Mouse (Mus musculus) liver, embryonic 16.5 days (tissue): ENCODE results near the gene Snx14. TPM values are rescaled to one million over a fixed set of nuclear protein-coding genes. Genes with fewer than 3 reads are reported as not detected.

Experiments
- ATAC-seq: fragments of 200-750 bp; cut with Nextera tagmentation; 2 replicates; pipeline ENCODE4 v1.8.0; 2017; ENCODE audit warnings: low read depth, mild to moderate bottlenecking, moderate number of reproducible peaks, moderate library complexity
- H3K27ac ChIP-seq: fragments of 300-500 bp; sonication (generic); 2 replicates; pipeline ENCODE4 v1.5.1; 2014; ENCODE audit warnings: mild to moderate bottlenecking, low read length
- H3K27me3 ChIP-seq: fragments of 300-500 bp; sonication (generic); 2 replicates; pipeline ENCODE4 v1.6.1; 2014; ENCODE audit warnings: low read depth, low read length, mixed read lengths; ENCODE audit not compliant: control insufficient read depth, insufficient read depth
- H3K36me3 ChIP-seq: fragments of 300-500 bp; sonication (generic); 2 replicates; pipeline ENCODE4 v1.6.1; 2014; ENCODE audit warnings: mild to moderate bottlenecking; ENCODE audit not compliant: control insufficient read depth, insufficient read depth
- H3K4me1 ChIP-seq: fragments of 300-500 bp; sonication (generic); 2 replicates; pipeline ENCODE4 v1.6.1; 2014; ENCODE audit warnings: low read depth, low read length, mixed read lengths; ENCODE audit not compliant: control insufficient read depth
- H3K4me2 ChIP-seq: fragments of 300-500 bp; sonication (generic); 2 replicates; pipeline ENCODE4 v1.6.1; 2014; ENCODE audit warnings: low read depth, low read length, mixed read lengths
- H3K4me3 ChIP-seq: fragments of 300-500 bp; sonication (generic); 2 replicates; pipeline ENCODE4 v1.5.1; 2014; ENCODE audit warnings: low read depth, mild to moderate bottlenecking, low read length
- H3K9ac ChIP-seq: fragments of 300-500 bp; sonication (generic); 2 replicates; pipeline ENCODE4 v1.6.1; 2014; ENCODE audit warnings: low read depth, low read length
- H3K9me3 ChIP-seq: fragments of 300-500 bp; sonication (generic); replicated peaks from 2 replicates; pipeline ENCODE4 v1.6.1; 2016; ENCODE audit warnings: low read length; ENCODE audit not compliant: control insufficient read depth
- WGBS: fragments of 180-500 bp; shearing (Covaris S2); extraction: QIAGEN DNeasy Blood & Tissue Kit; methylation state at CpG from one replicate; pipeline ENCODE4 v1.1.7; 2014; ENCODE audit not compliant: insufficient replicate concordance; 5-methylcytosine and 5-hydroxymethylcytosine counted together
- polyA plus RNA-seq: library from polyadenylated mRNA; unstranded; fragments of >200 nt; fragmentation: Nextera tagmentation; extraction: Ambion mirVana; gene quantifications from 2 replicates; pipeline ENCODE4 v1.2.1, GENCODE M21; 2015

The Snx14 gene
- polyA plus RNA-seq, 1 experiment from 2014 or later, result 12.3 TPM

- Histone ChIP-seq H3K4me3 (no peak overlapping the region), H3K9me3 (no peaks in the 10 kb centered on the region), H3K4me1 (no peaks in the 10 kb centered on the region; the same call in 1 of the 2 replicates), H3K9ac (no peak overlapping the region), H3K27me3 (no peaks in the 10 kb centered on the region), H3K27ac (peak overlapping the region; percentile 57), H3K4me2 (peak overlapping the region; percentile 17), H3K36me3 (no peaks in the 10 kb centered on the region; the same call in 1 of the 2 replicates)
- 0 out of 2 replicates have a peak, but pooled peaks have one; percentile 19 for ATAC-seq
- WGBS, result 52% methylated on average over 6 of the region's 6 CpGs
These were observed 34.2 kb downstream of the Snx14 start for GRCm38 (mm10) chr9:88404515-88404914.

GRCm38 (mm10) chr9:88404088-88404487 lies 34.7 kb downstream of the Snx14 start:
- Histone ChIP-seq H3K36me3 (no peaks in the 10 kb centered on the region), H3K9me3 (no peaks in the 10 kb centered on the region), H3K9ac (no peak overlapping the region), H3K27me3 (no peaks in the 10 kb centered on the region), H3K27ac (peak overlapping the region; percentile 57), H3K4me1 (no peaks in the 10 kb centered on the region; the same call in 1 of the 2 replicates), H3K4me3 (no peak overlapping the region), H3K4me2 (peak overlapping the region; percentile 17)
- peak; percentile 87 for ATAC-seq
- WGBS, result 25% methylated on average over 10 of the region's 10 CpGs

- WGBS, result 49% methylated on average over 1 of the region's 1 CpGs
- H3K4me1 ChIP-seq, result no peaks in the 10 kb centered on the region
- no peak overlapping the region for H3K4me2 ChIP-seq
- no peak overlapping the region for H3K4me3 ChIP-seq
- H3K9ac ChIP-seq, result no peak overlapping the region
- no peaks in the 10 kb centered on the region for H3K9me3 ChIP-seq
- H3K27ac ChIP-seq, result no peak overlapping the region
- no peaks in the 10 kb centered on the region for H3K36me3 ChIP-seq
- no peaks in the 10 kb centered on the region for H3K27me3 ChIP-seq
- ATAC-seq, result no peak
These were observed 40.3 kb downstream of the Snx14 start for GRCm38 (mm10) chr9:88398461-88398860.

GRCm38 (mm10) chr9:88394852-88395251 lies 43.9 kb downstream of the Snx14 start:
- H3K27ac ChIP-seq, result no peak overlapping the region
- no peak for ATAC-seq

GRCm38 (mm10) chr9:88388826-88389225 lies 49.9 kb downstream of the Snx14 start:
- H3K4me1 ChIP-seq, result no peaks in the 10 kb centered on the region
- no peaks in the 10 kb centered on the region for H3K36me3 ChIP-seq
- no peak overlapping the region for H3K4me2 ChIP-seq
- no peak overlapping the region for H3K9ac ChIP-seq
- WGBS, result 80% methylated on average over 5 of the region's 5 CpGs
- H3K4me3 ChIP-seq, result no peak overlapping the region
- H3K27ac ChIP-seq, result no peak overlapping the region
- no peak for ATAC-seq
- no peaks in the 10 kb centered on the region for H3K9me3 ChIP-seq
- H3K27me3 ChIP-seq, result no peaks in the 10 kb centered on the region

More at GRCm38 (mm10) chr9:88394852-88395251, 43.9 kb downstream of the Snx14 start:
- WGBS, result 75% methylated on average over 8 of the region's 8 CpGs
- no peak overlapping the region for H3K4me2 ChIP-seq
- H3K4me1 ChIP-seq, result no peaks in the 10 kb centered on the region
- no peaks in the 10 kb centered on the region for H3K9me3 ChIP-seq
- no peak overlapping the region for H3K9ac ChIP-seq
- no peak overlapping the region for H3K4me3 ChIP-seq
- H3K36me3 ChIP-seq, result no peaks in the 10 kb centered on the region
- no peaks in the 10 kb centered on the region for H3K27me3 ChIP-seq

GRCm38 (mm10) chr9:88380542-88380941 lies 58.2 kb downstream of the Snx14 start:
- Histone ChIP-seq H3K4me2 (no peak overlapping the region), H3K36me3 (no peaks in the 10 kb centered on the region; the same call in 1 of the 2 replicates), H3K9me3 (no peaks in the 10 kb centered on the region), H3K27me3 (no peaks in the 10 kb centered on the region), H3K4me1 (no peaks in the 10 kb centered on the region; the same call in 1 of the 2 replicates), H3K4me3 (no peak overlapping the region), H3K27ac (no peak overlapping the region), H3K9ac (no peak overlapping the region)
- WGBS, result 24% methylated on average over 1 of the region's 1 CpGs
- ATAC-seq, result no peak

GRCm38 (mm10) chr9:88380076-88380475 lies 58.7 kb downstream of the Snx14 start:
- Histone ChIP-seq H3K9me3 (no peaks in the 10 kb centered on the region), H3K4me1 (no peaks in the 10 kb centered on the region; the same call in 1 of the 2 replicates), H3K9ac (no peak overlapping the region), H3K4me3 (no peak overlapping the region), H3K4me2 (no peak overlapping the region), H3K27ac (no peak overlapping the region), H3K27me3 (no peaks in the 10 kb centered on the region), H3K36me3 (no peaks in the 10 kb centered on the region; the same call in 1 of the 2 replicates)
- 21% methylated on average over 7 of the region's 7 CpGs for WGBS
- ATAC-seq, result peak; percentile 50; the same call in 1 of the 2 replicates

- no peaks in the 10 kb centered on the region; the same call in 1 of the 2 replicates for H3K4me1 ChIP-seq
- WGBS, result 35% methylated on average over 3 of the region's 3 CpGs
- H3K9ac ChIP-seq, result no peak overlapping the region
- H3K4me3 ChIP-seq, result no peak overlapping the region
- H3K36me3 ChIP-seq, result no peaks in the 10 kb centered on the region; the same call in 1 of the 2 replicates
- no peaks in the 10 kb centered on the region for H3K9me3 ChIP-seq
- no peaks in the 10 kb centered on the region for H3K27me3 ChIP-seq
- no peak overlapping the region for H3K27ac ChIP-seq
- H3K4me2 ChIP-seq, result no peak overlapping the region
- ATAC-seq, result no peak
These were observed 59.7 kb downstream of the Snx14 start for GRCm38 (mm10) chr9:88379057-88379456.

GRCm38 (mm10) chr9:88377483-88377882 lies 61.3 kb downstream of the Snx14 start:
- no peak overlapping the region for H3K9ac ChIP-seq
- WGBS, result 52% methylated on average over 5 of the region's 5 CpGs
- H3K9me3 ChIP-seq, result no peaks in the 10 kb centered on the region
- no peak overlapping the region for H3K4me2 ChIP-seq
- H3K36me3 ChIP-seq, result no peaks in the 10 kb centered on the region
- no peak; the same call in 1 of the 2 replicates for ATAC-seq
- no peaks in the 10 kb centered on the region for H3K27me3 ChIP-seq
- H3K4me3 ChIP-seq, result no peak overlapping the region
- H3K27ac ChIP-seq, result no peak overlapping the region
- no peaks in the 10 kb centered on the region; the same call in 1 of the 2 replicates for H3K4me1 ChIP-seq
